Mouse (Mus musculus): Measurements from ENCODE around the gene Lamtor2.

The Lamtor2 gene

DNA sequence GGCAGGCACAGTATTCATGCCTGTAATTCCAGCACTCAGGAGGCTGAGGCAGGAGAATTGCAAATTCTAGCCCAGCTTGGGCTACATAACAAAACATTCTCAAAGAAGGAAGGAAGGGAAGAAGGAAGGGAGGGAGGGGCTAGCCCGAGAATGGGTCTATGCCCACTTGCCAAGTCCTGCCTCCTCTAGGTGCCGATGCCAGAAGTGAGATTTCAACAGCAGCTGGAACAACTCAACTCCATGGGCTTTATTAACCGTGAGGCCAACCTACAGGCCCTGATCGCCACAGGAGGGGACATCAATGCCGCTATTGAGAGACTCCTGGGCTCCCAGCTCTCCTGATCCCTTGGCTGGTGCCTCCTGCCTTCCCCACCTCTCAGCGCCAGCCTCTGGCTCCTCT is 15.0 kb upstream of the Lamtor2 start:
- DNase-seq: no peak

DNA sequence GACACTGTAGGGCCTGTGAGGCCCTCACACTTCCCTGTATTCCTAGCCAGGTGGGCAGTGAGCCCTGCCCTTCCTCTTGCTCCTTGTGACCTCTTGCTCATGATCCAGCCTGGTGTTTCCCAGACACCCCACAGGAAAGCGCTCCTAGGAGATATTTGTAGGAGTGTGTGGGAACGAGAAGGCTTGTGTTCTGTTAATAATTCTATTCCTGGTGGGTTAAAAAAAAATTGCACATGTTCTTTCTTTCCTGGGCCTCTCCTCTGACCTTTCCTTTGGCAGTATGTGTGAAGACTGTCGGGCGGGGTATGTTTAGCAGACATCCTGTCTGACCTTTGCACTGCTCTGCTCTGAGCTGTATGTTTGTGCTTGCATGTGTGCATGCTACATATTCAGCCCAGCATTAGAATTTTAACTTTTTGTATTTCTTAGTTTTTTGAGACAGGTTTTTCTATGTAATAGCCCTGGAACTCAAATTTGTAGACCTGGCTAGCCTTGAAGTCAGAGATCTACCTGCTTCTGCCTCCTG is 13.7 kb upstream of the Lamtor2 start:
- DNase-seq: no peak

DNA sequence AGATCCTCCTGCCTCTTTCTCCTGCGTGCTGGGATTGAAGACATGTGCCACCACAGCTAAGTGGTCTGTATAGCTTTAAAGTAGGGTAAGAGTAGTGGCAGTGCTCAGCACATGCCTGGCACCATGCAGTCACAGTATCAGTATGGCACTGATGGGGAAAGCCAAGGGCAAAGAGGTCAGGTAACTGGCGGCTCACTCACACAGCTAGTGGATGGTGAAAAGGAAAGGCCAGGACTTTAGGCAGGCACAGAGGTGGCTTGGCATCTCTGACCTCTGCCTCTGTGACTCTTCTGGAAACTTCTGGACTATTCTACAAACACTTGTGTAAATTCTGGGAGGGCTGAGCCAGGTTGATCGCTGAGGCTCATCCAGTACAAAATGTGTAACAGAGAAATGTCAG is 13.2 kb upstream of the Lamtor2 start:
- no peak for DNase-seq

DNA sequence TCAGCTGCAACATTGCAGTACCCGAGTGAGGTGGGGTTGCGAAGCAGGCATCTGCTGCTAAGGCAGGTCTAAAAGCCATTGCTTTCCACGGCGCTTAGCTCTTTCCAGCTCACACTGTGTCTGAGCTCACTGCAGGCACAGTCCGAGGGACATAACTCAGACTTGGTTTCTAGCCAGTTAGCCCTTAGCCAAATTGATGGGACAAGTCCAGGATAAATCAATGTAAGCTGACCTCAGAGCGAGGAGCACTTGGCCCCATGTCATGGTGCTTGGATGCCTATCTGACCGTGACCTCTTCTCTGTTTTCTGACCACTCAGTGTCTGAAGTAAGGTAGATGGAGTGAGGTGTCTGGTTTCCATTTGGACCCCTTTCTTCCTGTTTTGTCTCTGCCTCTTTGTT is 11.1 kb upstream of the Lamtor2 start:
- no peak for DNase-seq

GRCm38 (mm10) chr3:88563442-88563841 is 10.6 kb upstream of the Lamtor2 start:
- DNase-seq: no peak

DNA sequence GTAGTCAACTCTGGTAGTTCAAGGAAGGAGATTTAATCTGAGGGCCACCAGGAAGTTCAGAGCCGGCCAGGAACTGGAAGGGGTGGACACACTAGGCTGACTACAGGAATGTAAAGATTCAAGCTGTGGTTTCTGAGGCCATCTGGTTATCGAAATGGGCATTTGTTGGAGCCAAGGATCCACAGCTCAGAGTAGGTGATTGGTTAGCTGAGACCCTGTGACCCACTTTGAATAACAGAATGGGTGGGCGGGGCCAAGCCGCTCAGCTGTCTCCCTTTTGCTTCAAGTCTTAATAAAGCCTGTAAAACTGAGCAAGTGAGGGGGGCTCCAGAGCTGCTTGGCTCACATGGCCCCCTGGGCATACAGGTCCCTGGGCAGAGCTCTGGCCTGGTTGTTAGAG is 9.1 kb upstream of the Lamtor2 start:
- no peak for DNase-seq

GRCm38 (mm10) chr3:88559596-88559995 is 6.7 kb upstream of the Lamtor2 start:
- DNase-seq: no peak

DNA sequence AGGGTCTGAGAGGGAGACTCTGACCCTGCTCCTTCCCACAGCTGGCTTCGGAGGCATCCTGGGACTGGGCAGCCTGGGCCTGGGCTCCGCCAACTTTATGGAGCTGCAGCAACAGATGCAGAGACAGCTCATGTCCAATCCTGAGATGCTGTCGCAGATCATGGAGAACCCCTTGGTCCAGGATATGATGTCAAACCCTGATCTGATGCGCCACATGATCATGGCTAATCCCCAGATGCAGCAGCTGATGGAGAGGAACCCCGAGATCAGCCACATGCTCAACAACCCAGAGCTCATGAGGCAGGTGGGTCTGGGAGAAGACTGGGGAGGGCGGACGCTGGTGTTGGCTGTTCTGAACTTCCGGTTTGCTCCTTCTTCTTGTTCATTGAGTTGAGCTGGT is 3.7 kb upstream of the Lamtor2 start:
- no peak for DNase-seq

DNA sequence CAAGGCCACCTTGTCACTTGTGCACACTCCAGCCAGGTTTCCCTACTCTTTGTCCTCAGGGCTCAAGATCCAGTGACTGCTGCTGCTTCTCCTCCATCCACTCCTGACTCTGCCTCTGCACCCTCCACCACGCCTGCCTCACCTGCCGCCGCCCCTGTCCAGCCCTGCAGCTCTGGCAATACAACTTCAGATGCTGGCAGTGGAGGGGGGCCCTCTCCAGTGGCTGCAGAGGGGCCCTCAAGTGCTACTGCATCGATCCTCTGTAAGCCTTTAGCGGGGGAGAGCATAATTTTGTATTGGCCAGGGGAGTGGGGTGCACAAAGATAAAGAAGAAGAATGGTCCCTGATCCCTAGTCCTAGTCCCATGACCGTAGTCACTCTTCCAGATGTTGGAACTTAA is 2.9 kb upstream of the Lamtor2 start:
- DNase-seq: no peak

- DNase-seq: no peak
These were observed 2.3 kb upstream of the Lamtor2 start for GRCm38 (mm10) chr3:88555069-88555605.

DNA sequence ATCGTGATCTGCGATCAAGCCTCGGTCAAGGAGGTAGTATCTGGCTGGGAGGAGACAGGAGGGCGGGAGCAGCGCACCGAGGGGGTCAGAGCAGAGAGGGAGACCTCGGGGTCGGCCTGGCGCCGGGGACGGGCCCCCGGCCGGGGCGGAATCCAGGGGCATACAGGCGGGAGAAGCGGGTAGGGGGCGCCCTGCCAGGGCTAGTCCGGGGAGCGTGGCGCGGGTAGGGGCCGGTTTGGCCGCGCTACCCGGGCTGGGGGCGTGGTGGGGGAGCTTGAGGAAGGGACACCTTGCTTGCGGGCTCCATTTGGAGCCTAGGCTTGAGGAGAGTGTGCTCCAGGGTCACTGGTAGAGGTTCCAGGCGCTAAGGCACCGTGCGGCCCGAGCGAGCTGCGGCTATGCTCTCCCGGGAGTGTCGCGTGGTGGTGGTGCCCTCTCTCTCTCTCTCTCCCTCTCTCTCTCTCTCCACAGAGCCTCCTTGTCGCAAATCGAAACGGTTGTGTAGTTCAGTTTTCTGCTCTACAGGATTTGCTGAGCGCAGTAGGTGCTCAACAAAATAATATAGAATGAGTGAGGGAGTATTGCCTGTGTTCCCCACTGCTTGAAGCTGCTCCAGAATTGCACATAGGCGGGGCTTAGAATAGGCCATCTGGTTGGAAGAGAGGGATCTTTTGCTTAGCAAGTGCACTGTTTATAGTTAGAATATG is 1.2 kb upstream of the Lamtor2 start:
- DNase-seq: peak; percentile 75

DNA sequence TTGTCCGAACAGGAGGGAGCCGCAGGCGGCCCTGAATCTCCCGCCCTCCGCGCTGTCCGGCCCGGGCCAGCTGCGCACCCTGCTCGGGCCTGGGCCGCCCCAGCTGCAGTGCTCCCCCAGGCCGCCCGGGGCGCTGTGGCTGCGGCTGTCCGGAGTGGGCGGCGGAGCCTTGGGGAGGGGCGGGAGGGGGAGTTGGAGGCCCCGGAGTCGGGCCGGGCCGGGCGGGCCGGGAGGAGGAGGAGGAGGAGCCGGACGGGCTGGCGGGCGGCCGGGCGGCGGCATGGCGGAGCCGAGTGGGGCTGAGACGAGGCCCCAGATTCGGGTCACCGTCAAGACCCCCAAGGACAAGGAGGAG is 628 bp upstream of the Lamtor2 start, which contains the start of gene Ubqln4:
Ubqln4 (plus strand) TSS at position 234 of the 355 bp plus-strand sequence.
- DNase-seq: peak; percentile 88

DNA sequence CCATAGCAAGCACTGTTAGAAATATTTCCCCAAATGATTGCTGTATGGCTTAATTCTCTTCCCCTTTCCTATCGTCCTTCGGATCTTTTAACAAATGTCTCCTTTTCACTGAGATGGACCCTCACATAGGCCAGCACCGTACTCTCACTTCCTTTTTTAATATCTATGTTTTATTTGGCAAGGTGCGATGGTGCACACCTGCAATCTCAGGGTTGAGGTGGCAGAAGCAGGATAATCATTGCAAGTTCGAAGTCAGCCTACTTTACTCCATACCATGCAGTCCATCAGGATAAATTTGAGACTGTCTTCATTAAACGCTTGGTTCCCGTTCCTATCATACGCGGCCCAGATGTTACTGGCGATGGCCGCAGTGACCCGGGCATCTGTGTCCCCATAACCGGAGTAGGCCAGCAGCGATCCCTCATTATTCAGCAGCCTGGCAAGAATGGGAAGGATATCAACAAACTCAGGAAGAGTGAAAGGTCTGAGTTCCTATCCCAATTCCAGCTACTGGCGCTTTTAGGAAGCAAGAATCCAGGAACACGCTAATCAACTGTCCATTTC is 710 bp downstream of the Lamtor2 start:
- DNase-seq: no peak

DNA sequence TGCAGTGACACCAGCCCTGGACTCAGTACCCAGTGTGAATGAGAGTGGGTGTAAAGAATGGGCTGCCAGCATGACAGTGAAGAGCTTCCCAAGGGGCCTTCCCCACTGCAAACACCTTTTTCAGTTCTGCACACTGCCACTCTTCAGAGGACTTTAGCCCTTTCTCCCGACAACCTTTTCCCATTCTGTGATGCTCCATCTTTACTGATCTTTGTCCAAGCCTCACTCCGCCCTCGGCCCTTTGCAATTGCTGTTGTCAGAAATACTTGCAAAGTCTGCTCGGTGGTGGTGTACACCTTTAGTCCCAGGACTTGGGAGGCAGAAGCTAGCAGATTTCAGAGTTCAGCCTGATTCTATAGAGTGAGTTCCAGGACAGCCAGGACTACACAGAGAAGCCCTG is 1.3 kb downstream of the Lamtor2 start:
- DNase-seq: no peak

GRCm38 (mm10) chr3:88548180-88548917 is 4.5 kb downstream of the Lamtor2 start, which contains the start of gene Rab25:
Rab25 (minus strand) TSS chr3:88548300.
- no peak for DNase-seq

DNA sequence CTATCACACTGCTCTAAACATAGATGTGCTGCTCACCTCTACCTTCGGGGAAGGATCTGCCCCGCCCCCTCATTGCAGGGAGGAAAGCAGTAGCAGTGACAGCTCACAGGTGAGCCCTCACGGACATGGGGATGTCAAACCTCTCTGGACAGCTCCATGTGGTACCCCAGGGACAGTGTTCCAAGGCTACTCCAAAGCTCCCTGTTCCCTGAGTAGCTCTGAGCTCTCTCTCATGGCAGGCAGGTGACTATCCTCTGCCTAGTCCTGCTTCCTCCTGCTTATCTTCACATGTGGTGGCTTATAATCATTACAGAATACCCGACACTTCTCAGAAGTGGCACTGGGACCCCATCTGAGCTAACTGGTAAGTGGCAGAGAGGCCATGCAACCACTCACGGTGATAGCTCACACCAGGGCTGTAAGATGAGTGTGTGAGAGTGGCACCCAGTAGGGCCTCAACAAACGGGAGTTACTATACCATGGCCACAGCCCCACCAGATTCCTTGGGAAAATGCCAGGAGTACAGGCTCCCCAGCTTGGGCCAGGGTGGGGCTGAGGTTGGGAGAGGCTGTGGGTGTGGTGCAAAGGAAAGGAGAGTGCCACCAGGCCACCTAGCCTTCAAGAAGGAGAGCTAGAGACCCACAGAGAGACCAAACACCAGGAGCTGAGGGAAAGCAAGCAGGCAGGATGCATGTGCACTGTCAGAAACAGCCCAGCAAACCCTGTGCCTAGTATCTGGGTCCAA is 6.0 kb downstream of the Lamtor2 start:
- no peak for DNase-seq

DNA sequence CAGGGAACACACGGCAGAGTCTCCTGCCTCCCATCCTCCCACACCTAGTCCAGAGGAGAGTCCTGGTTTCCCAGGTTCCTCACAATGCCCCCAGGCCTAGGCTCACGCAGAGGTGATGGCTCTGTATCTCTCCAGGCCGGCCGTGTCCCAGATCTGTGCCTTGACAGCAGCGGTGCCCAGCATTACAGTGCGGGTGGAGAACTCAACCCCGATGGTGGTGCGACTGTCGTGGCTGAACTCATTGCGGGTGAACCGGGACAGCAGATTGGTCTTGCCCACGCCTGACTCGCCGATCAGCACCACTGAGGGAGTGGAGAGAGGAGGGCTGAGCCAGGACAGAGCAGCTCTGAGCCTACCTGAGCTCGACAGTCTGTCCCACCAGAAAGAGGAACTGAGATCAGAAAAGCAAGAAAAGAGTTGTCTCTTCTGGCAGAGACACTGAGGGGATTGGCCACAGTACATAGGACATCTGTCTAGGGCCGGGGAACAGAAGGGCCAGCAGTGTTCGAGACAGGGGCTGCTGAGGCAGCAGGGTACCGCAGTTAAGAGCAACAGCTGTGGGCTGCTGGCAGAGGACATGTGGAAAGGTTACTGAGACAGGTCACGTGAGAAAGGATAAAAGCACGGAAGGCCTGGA is 7.8 kb downstream of the Lamtor2 start:
- no peak for DNase-seq

- no peak for DNase-seq
These were observed 8.4 kb downstream of the Lamtor2 start for GRCm38 (mm10) chr3:88544514-88544913.

- DNase-seq: no peak
These were observed 9.0 kb downstream of the Lamtor2 start for GRCm38 (mm10) chr3:88543651-88544410.

DNA sequence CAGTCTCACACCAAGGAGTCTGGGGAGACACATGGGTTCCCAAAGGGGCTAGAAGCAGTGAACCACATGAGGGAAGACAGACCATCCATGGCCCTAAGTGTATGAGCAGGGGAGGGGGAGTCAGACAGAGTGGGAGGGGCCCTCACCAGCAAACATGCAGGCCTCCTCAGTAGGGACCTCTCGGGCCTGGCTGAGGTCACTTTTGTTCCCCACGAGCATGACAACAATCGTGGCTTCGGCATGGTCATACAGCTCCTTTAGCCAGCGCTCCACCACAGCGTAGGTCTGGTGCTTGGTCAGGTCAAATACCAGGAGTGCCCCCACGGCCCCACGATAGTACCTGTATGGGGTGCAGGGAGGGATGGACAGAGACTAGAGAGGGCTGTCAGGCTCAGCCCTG is 9.7 kb downstream of the Lamtor2 start:
- DNase-seq: no peak

DNA sequence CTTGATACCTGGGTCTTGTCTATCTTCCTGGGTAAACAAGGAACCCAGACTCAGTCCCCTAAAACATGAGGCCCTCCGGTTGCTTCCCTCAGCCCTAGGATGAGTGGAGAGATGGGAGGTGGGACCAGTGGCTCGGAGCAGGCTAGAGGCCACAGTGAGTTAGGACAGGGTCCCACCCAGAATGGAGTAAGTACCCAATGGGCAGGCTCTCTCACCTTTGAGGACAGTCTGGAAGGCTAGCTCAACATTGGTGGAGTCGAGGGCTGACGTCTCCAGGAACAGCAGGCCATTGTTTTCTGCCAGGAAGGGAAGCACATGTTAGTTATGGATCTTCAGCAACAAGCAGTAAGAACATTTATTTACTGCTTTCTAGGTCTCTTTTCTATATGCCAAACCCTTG is 10.4 kb downstream of the Lamtor2 start:
- no peak for DNase-seq

Data from right cerebral cortex, postnatal 4 days (tissue).